Mouse (Mus musculus) frontal cortex, postnatal 25 days (tissue): ENCODE measurements at regions not wholly inside any gene's neighbourhood (a gene's known extent, or its start where the extent isn't known, plus 50 kb on each side); places are given as distances from the start of the nearest gene placed in this dataset.

Experiments used
- DNase-seq, 2 experiments: peaks; one replicate each; pipeline ENCODE4 v3.0.0; 2022; ENCODE audit warnings: low spot score in 2 of 2

GRCm38 (mm10) chrX:97434327-97434726 is 57.3 kb upstream of the Eda2r start:
- DNase-seq: no peak

GRCm38 (mm10) chrX:97431391-97431803 is 54.4 kb upstream of the Eda2r start:
- peak; percentile 15 to 17 for DNase-seq
